Mouse (Mus musculus) olfactory bulb, adult 2 months (tissue): ENCODE data around the gene Marveld3. TPM values are rescaled to one million over a fixed set of nuclear protein-coding genes. Genes with fewer than 3 reads are reported as not detected.

ENCODE experiments used
- H3K27ac ChIP-seq: fragments of 200-500 bp; 2 replicates; pipeline ENCODE4 v1.5.1; 2012; ENCODE audit warnings: low read depth, low read length; ENCODE audit not compliant: insufficient read depth
- H3K4me1 ChIP-seq: fragments of 200-500 bp; 2 replicates; pipeline ENCODE4 v1.6.1; 2012; ENCODE audit warnings: low read length; ENCODE audit not compliant: control insufficient read depth, insufficient read depth
- H3K4me3 ChIP-seq: fragments of 200-500 bp; 2 replicates; pipeline ENCODE4 v1.5.1; 2012; ENCODE audit warnings: mild to moderate bottlenecking, low read depth, low read length, moderate library complexity; ENCODE audit not compliant: insufficient read depth
- CTCF ChIP-seq: fragments of 200-500 bp; IDR thresholded peaks from 2 replicates; pipeline ENCODE4 v1.5.1; 2012; ENCODE audit warnings: low read depth, mild to moderate bottlenecking, low read length, moderate library complexity; ENCODE audit not compliant: insufficient read depth
- POLR2A ChIP-seq: fragments of 200-500 bp; IDR thresholded peaks from 2 replicates; pipeline ENCODE4 v1.6.1; 2012; ENCODE audit warnings: mild to moderate bottlenecking, low read depth, low read length, moderate library complexity; ENCODE audit not compliant: insufficient read depth
- WGBS: fragments of 180-500 bp; shearing (Covaris S2); methylation state at CpG from one replicate; pipeline ENCODE4 v1.1.7; 2018; 5-methylcytosine and 5-hydroxymethylcytosine counted together
- polyA plus RNA-seq: library from polyadenylated mRNA; stranded (reverse); fragments of >200 nt; gene quantifications from 2 replicates; pipeline ENCODE4 v1.2.4, GENCODE M21; 2012; ENCODE audit warnings: low replicate concordance; ENCODE audit not compliant: missing spikeins, insufficient read depth, insufficient read length

Gene Marveld3
- polyA plus RNA-seq, 1 experiment: not detected

GRCm38 (mm10) chr8:109954486-109954948 lies 7.5 kb downstream of the Marveld3 start:
- Histone ChIP-seq H3K4me1 (peaks cover 33% of the 10 kb centered on the region), H3K27ac (peak overlapping the region; percentile 26), H3K4me3 (no peak overlapping the region)
- WGBS: 35% methylated on average over 13 of the region's 13 CpGs
- TF ChIP-seq CTCF: no peak
- TF ChIP-seq POLR2A: no peak

- H3K4me3 ChIP-seq: no peak overlapping the region
- H3K4me1 ChIP-seq: peaks cover 31% of the 10 kb centered on the region
- TF ChIP-seq CTCF (no peak), POLR2A (no peak)
- WGBS: 51% methylated on average over 7 of the region's 7 CpGs
- no peak overlapping the region for H3K27ac ChIP-seq
Measured at GRCm38 (mm10) chr8:109952171-109952570, 9.8 kb downstream of the Marveld3 start.

GRCm38 (mm10) chr8:109948285-109948564 lies 13.8 kb downstream of the Marveld3 start:
- 14% methylated on average over 19 of the region's 19 CpGs for WGBS
- peaks cover 21% of the 10 kb centered on the region for H3K4me1 ChIP-seq
- TF ChIP-seq CTCF (no peak), POLR2A (no peak)
- H3K27ac ChIP-seq: no peak overlapping the region
- H3K4me3 ChIP-seq: peak overlapping the region; percentile 26

GRCm38 (mm10) chr8:109947447-109948284 lies 14.3 kb downstream of the Marveld3 start:
- peak overlapping the region; percentile 26 for H3K4me3 ChIP-seq
- H3K27ac ChIP-seq: no peak overlapping the region
- 10% methylated on average over 26 of the region's 26 CpGs for WGBS
- TF ChIP-seq CTCF (peak; percentile 54; the same call in 1 of the 2 replicates), POLR2A (no peak)
- H3K4me1 ChIP-seq: peaks cover 21% of the 10 kb centered on the region

GRCm38 (mm10) chr8:109946272-109946671 lies 15.7 kb downstream of the Marveld3 start:
- Histone ChIP-seq H3K4me1 (peaks cover 16% of the 10 kb centered on the region), H3K4me3 (no peak overlapping the region), H3K27ac (no peak overlapping the region)
- no peak for TF ChIP-seq POLR2A
- TF ChIP-seq CTCF: no peak
- WGBS: 93% methylated on average over 7 of the region's 7 CpGs

- WGBS: 74% methylated on average over 7 of the region's 7 CpGs
- Histone ChIP-seq H3K27ac (no peak overlapping the region), H3K4me1 (peaks cover 14% of the 10 kb centered on the region), H3K4me3 (no peak overlapping the region)
- TF ChIP-seq POLR2A (no peak), CTCF (no peak)
Measured at GRCm38 (mm10) chr8:109945694-109946093, 16.3 kb downstream of the Marveld3 start.

GRCm38 (mm10) chr8:109945153-109945632 lies 16.8 kb downstream of the Marveld3 start:
- no peak overlapping the region for H3K27ac ChIP-seq
- WGBS: 35% methylated on average over 9 of the region's 9 CpGs
- no peak overlapping the region for H3K4me3 ChIP-seq
- peaks cover 14% of the 10 kb centered on the region for H3K4me1 ChIP-seq
- TF ChIP-seq CTCF (no peak), POLR2A (no peak)

GRCm38 (mm10) chr8:109941606-109942360 lies 20.2 kb downstream of the Marveld3 start:
- no peak for TF ChIP-seq POLR2A
- no peak for TF ChIP-seq CTCF
- no peak overlapping the region for H3K27ac ChIP-seq
- 0 out of 2 replicates have a peak, but pooled peaks cover 3% of the 10 kb centered on the region for H3K4me1 ChIP-seq
- WGBS: 74% methylated on average over 2 of the region's 2 CpGs
- no peak overlapping the region for H3K4me3 ChIP-seq
